In the genomic region with DNA sequence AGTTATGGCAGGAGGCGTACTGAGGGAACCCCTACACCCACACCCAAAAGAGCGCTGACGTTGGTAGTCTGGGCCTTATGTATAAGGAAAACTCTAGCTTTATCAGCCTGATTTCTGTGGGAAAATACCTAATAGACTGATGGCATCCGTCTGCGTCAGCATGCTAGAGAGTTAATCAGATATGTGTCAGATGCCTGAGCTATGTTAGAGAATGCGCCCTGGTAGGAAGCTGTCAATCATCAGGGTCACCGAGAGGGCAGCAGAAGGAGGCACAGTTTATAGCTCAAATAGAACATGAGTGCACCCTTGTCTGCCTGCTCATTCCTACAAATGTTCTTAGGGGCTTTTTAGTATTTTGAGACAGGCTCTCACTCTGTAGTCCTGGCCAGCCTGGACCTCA, we compare ENCODE assay signal across 14 mouse cellular contexts.
DNase-seq lines count a peak whose midpoint lies in the region; ATAC-seq and TF ChIP-seq lines count a peak whose summit lies in the region.
"Had no signal": no experiment of that assay in that cellular context is flagged by ENCODE, and none has a peak within 500 bp of the region (broad histone marks: within the 10 kb centered on the region; RNA-seq: fewer than 3 reads in every experiment).

No protein-coding gene starts in this region.

- 27% methylated on average over 7 of the region's 7 CpGs for WGBS in heart, embryonic 15.5 days
- 64% methylated on average over 7 of the region's 7 CpGs for WGBS in embryonic facial prominence, embryonic 10.5 days
- 47% methylated on average over 7 of the region's 7 CpGs for WGBS in stomach, postnatal 0 days
- WGBS in hindbrain, embryonic 12.5 days: 58% methylated on average over 7 of the region's 7 CpGs

- no peak for DNase-seq in heart, postnatal 25 days (ENCODE audit: low spot score)
- peak; percentile 48 for DNase-seq in lung, postnatal 10 days
- DNase-seq in lung, postnatal 25 days (ENCODE audit: low spot score): no peak
- peak; percentile 52 for DNase-seq in embryonic facial prominence, embryonic 10.5 days (ENCODE audit: low spot score)
- peak; percentile 35 for DNase-seq in stomach, postnatal 0 days (ENCODE audit: low spot score)
- DNase-seq: adrenal gland, postnatal 10 days; cerebellum, postnatal 10 days; gastrocnemius, postnatal 36 days; liver; right cerebral cortex, postnatal 14 days; thymus, postnatal 25 days had no signal

- no peaks in the 10 kb centered on the region for H3K36me3 ChIP-seq in heart, embryonic 15.5 days
- peaks cover 10% of the 10 kb centered on the region; the same call in 1 of the 2 replicates for H3K36me3 ChIP-seq in embryonic facial prominence, embryonic 10.5 days (replicated peaks)
- no peaks in the 10 kb centered on the region for H3K36me3 ChIP-seq in stomach, postnatal 0 days (ENCODE audit: control insufficient read depth, insufficient read depth, low read length)
- no peaks in the 10 kb centered on the region for H3K36me3 ChIP-seq in hindbrain, embryonic 12.5 days

- TF ChIP-seq EP300 in stomach, postnatal 0 days (optimal IDR thresholded peaks at IDR 0.05): no peak

- no peaks in the 10 kb centered on the region for H3K27me3 ChIP-seq in heart, embryonic 15.5 days
- no peaks in the 10 kb centered on the region for H3K27me3 ChIP-seq in embryonic facial prominence, embryonic 10.5 days (replicated peaks; ENCODE audit: low read depth, poor library complexity, severe bottlenecking)
- H3K27me3 ChIP-seq in stomach, postnatal 0 days (ENCODE audit: control insufficient read depth, insufficient read depth, low read length): no peaks in the 10 kb centered on the region
- H3K27me3 ChIP-seq in hindbrain, embryonic 12.5 days: no peaks in the 10 kb centered on the region

- H3K4me1 ChIP-seq in heart, embryonic 15.5 days (replicated peaks): peaks cover 18% of the 10 kb centered on the region
- H3K4me1 ChIP-seq in embryonic facial prominence, embryonic 10.5 days: peaks cover 33% of the 10 kb centered on the region
- no peaks in the 10 kb centered on the region for H3K4me1 ChIP-seq in stomach, postnatal 0 days (replicated peaks; ENCODE audit: control insufficient read depth, insufficient read depth)
- H3K4me1 ChIP-seq in hindbrain, embryonic 12.5 days: 0 out of 2 replicates have a peak, but pooled peaks cover 3% of the 10 kb centered on the region

- H3K4me2 ChIP-seq in heart, embryonic 15.5 days: no peak overlapping the region
- H3K4me2 ChIP-seq in stomach, postnatal 0 days (replicated peaks; ENCODE audit: low read depth): no peak overlapping the region
- H3K4me2 ChIP-seq in hindbrain, embryonic 12.5 days (replicated peaks): no peak overlapping the region

- no peaks in the 10 kb centered on the region for H3K9me3 ChIP-seq in heart, embryonic 15.5 days (replicated peaks)
- H3K9me3 ChIP-seq in embryonic facial prominence, embryonic 10.5 days: no peaks in the 10 kb centered on the region
- no peaks in the 10 kb centered on the region for H3K9me3 ChIP-seq in stomach, postnatal 0 days (ENCODE audit: control insufficient read depth, low read length)
- no peaks in the 10 kb centered on the region for H3K9me3 ChIP-seq in hindbrain, embryonic 12.5 days (replicated peaks)

- H3K27ac ChIP-seq in heart, embryonic 15.5 days: peak overlapping the region; percentile 24
- no peak overlapping the region for H3K27ac ChIP-seq in embryonic facial prominence, embryonic 10.5 days (replicated peaks)
- no peak overlapping the region for H3K27ac ChIP-seq in stomach, postnatal 0 days (replicated peaks)
- H3K27ac ChIP-seq in hindbrain, embryonic 12.5 days: no peak overlapping the region
- H3K27ac ChIP-seq: macrophage had no signal

- H3K4me3 ChIP-seq in heart, embryonic 15.5 days: no peak overlapping the region
- no peak overlapping the region for H3K4me3 ChIP-seq in embryonic facial prominence, embryonic 10.5 days
- no peak overlapping the region for H3K4me3 ChIP-seq in stomach, postnatal 0 days (ENCODE audit: low read depth, low read length)
- no peak overlapping the region for H3K4me3 ChIP-seq in hindbrain, embryonic 12.5 days

- TF ChIP-seq CTCF in stomach, postnatal 0 days (IDR thresholded peaks at IDR 0.05; ENCODE audit: low read depth): no peak

- intact Hi-C loops in heart, postnatal 25 days (cut with DNase I): no loop called here

- H3K9ac ChIP-seq in heart, embryonic 15.5 days: no peak overlapping the region
- H3K9ac ChIP-seq in stomach, postnatal 0 days (ENCODE audit: low read length): no peak overlapping the region
- no peak overlapping the region for H3K9ac ChIP-seq in hindbrain, embryonic 12.5 days

- ATAC-seq in heart, embryonic 15.5 days (replicated peaks; ENCODE audit: insufficient number of reproducible peaks, insufficient read depth, low FRiP score, low read depth): no peak
- peak; percentile 70 for ATAC-seq in stomach, postnatal 0 days (ENCODE audit: low FRiP score, low TSS enrichment)
- no peak for ATAC-seq in hindbrain, embryonic 12.5 days (ENCODE audit: low FRiP score)

Comparison
In these comparisons a context has a peak if more than half of its experiments do, and no peak if none do; other contexts are left out.
1. DNase-seq: peak in lung, postnatal 10 days (single experiment), embryonic facial prominence, embryonic 10.5 days (single experiment) and stomach, postnatal 0 days (single experiment); none in heart, postnatal 25 days (single experiment) and lung, postnatal 25 days (single experiment).